Mouse (Mus musculus): Measurements from ENCODE around the gene Pigk. TPM values are rescaled to one million over a fixed set of nuclear protein-coding genes. Genes with fewer than 3 reads are reported as not detected.

Gene Pigk
- polyA plus RNA-seq, 1 experiment from 2014 or later, result 50.8 TPM

DNA sequence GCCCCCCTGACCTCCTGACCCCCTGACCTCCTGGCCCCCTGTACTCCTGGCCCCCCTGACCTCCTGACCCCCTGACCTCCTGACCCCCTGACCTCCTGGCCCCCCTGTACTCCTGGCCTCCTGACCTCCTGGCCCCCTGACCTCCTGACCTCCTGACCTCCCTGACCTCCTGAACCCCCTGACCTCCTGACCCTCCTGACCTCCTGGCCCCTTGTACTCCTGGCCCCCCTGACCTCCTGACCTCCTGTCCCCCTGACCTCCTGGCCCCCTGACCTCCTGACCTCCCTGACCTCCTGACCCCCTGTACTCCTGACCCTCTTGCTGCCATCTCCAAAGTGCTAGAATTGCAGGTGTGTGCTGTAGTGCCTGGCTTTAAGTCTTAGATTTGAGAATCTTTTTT is 19.6 kb downstream of the Pigk start:
- Histone ChIP-seq H3K4me3 (no peak overlapping the region), H3K9me3 (no peaks in the 10 kb centered on the region), H3K27ac (replicated peaks) (no peak overlapping the region), H3K27me3 (no peaks in the 10 kb centered on the region), H3K36me3 (no peaks in the 10 kb centered on the region), H3K4me1 (replicated peaks) (no peaks in the 10 kb centered on the region), H3K4me2 (no peak overlapping the region), H3K9ac (no peak overlapping the region)
- no peak for ATAC-seq (ENCODE audit: low FRiP score, low read depth)

DNA sequence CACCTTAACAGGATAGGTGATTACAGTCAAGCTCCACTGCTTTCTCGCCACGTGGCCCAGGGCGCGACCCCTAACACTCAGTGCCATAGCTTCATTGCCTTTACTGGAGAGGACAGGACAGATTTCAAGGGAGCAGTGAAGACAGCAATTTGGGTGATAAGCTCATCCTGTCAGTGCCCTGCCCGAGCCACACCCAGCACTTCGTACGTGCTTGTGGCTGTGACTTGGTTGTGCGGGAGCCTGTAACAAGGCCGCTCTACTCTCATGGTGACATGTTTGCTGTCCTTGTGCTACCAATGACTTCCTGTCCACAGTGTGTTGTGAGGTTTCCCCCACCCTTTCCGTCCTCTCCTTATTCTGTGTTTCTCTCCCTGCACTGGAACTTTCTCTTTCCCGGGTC is 20.2 kb downstream of the Pigk start:
- WGBS, result 95% methylated on average over 11 of the region's 11 CpGs

DNA sequence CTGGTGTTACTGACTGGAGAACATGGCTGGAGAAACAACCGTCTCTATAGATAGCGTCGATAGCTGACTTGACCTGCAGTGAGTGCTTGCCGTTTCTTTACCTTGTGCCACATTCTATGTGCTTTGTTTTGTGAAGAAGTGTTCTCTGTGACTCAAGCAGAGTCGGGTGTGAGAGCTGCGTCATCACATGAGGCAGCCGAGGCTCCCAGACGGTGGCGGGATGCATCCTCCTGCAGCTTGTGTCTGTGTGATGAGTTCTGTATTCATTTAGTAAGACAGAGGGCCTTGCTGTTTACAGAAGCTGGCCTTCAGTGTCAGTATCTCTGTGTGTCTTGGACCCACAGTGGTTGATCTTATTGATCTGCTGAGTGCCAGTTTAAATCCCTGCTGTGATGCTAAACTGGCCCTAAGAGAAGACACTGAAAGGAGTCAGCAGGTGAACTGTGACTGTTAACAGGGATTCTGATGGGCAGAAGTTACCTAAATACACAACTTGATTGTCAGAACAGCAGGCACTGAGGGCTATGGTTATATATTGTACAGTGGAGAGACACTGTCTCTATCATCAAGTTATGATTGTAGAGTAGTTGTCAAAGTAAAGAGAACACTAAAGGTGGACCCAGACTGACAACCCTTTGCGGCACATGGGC is 21.8 kb downstream of the Pigk start:
- WGBS, result 37% methylated on average over 10 of the region's 10 CpGs
- no peaks in the 10 kb centered on the region for H3K4me1 ChIP-seq (replicated peaks)

More for the DNA sequence above, 20.2 kb downstream of the Pigk start:
- H3K36me3 ChIP-seq, result no peaks in the 10 kb centered on the region
- no peak overlapping the region for H3K27ac ChIP-seq (replicated peaks)
- no peak overlapping the region for H3K9ac ChIP-seq
- peak; percentile 11; the same call in 1 of the 2 replicates for ATAC-seq (ENCODE audit: low FRiP score, low read depth)
- no peaks in the 10 kb centered on the region for H3K9me3 ChIP-seq
- no peaks in the 10 kb centered on the region for H3K27me3 ChIP-seq
- H3K4me2 ChIP-seq, result no peak overlapping the region
- no peaks in the 10 kb centered on the region for H3K4me1 ChIP-seq (replicated peaks)
- no peak overlapping the region for H3K4me3 ChIP-seq

DNA sequence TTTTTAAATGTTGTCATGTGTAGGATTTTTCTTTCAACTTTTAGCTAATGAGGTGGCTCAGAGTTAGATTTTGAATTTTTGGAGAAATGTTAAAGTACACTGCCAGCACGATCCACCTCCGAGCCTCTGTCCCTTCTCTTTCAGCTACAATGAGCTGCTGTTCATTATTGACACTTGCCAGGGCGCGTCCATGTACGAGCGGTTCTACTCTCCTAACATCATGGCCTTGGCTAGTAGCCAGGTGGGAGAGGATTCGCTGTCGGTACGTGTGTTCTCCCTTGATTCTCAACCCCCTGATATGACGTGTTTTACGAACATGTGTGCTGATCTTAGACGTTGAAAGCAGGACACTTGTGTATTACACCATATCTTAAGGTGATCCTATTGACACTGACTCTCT is 30.4 kb downstream of the Pigk start:
- no peak for ATAC-seq (ENCODE audit: low FRiP score, low read depth)

More for the DNA sequence above, 21.8 kb downstream of the Pigk start:
- Histone ChIP-seq H3K27me3 (no peaks in the 10 kb centered on the region), H3K4me2 (no peak overlapping the region), H3K36me3 (no peaks in the 10 kb centered on the region), H3K4me3 (no peak overlapping the region), H3K9me3 (no peaks in the 10 kb centered on the region), H3K9ac (no peak overlapping the region), H3K27ac (replicated peaks) (no peak overlapping the region)
- no peak for ATAC-seq (ENCODE audit: low FRiP score, low read depth)

DNA sequence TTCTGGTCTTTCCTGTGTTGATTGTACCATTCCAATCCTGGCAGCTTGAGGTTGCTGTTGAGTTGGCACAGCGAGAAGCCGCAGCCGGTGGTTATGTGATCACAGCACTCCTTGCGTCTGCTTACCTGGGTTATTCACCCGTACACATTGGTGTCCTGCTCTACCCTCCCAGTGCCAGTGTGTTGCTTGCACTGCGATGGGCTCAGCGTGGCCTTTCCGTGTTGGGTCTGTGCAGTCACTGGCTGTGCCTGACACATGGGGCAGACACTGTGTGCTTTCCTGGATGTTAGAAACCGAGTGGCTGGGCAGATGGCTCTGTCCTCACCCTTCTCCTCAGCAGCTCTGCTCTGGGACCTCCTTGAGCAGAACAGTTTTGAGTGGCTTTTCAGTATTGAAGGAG is 31.7 kb downstream of the Pigk start:
- ATAC-seq (ENCODE audit: low FRiP score, low read depth), result no peak
- no peaks in the 10 kb centered on the region for H3K4me1 ChIP-seq (replicated peaks)
- H3K4me3 ChIP-seq, result no peak overlapping the region
- no peaks in the 10 kb centered on the region for H3K27me3 ChIP-seq
- no peaks in the 10 kb centered on the region for H3K9me3 ChIP-seq
- no peak overlapping the region for H3K27ac ChIP-seq (replicated peaks)
- H3K36me3 ChIP-seq, result no peaks in the 10 kb centered on the region
- H3K9ac ChIP-seq, result no peak overlapping the region
- H3K4me2 ChIP-seq, result no peak overlapping the region
- WGBS, result 93% methylated on average over 9 of the region's 9 CpGs

More for the DNA sequence above, 30.4 kb downstream of the Pigk start:
- H3K27me3 ChIP-seq, result no peaks in the 10 kb centered on the region
- H3K4me2 ChIP-seq, result no peak overlapping the region
- no peaks in the 10 kb centered on the region for H3K36me3 ChIP-seq
- no peaks in the 10 kb centered on the region for H3K4me1 ChIP-seq (replicated peaks)
- H3K27ac ChIP-seq (replicated peaks), result no peak overlapping the region
- H3K9ac ChIP-seq, result no peak overlapping the region
- H3K9me3 ChIP-seq, result no peaks in the 10 kb centered on the region
- 89% methylated on average over 12 of the region's 12 CpGs for WGBS
- H3K4me3 ChIP-seq, result no peak overlapping the region

DNA sequence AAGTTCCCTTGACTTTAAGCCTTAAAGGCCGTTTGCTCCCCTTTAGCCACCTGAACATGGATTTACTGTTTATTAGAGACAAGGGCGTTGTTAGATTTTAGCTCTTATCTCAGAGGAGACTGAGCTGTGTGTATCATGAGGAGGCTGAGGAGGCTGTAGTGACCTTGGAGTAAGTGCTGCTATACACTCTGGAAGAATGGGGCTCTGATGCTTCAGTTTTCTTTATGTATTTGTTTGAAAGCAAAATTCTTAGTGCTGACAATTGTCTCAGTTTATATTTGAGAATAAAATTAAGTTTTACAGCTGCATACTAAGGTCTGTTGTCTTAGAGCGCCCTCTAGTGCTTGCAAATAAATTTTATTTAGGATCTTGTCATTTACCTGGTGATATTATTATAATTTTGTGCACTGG is 35.6 kb downstream of the Pigk start:
- no peaks in the 10 kb centered on the region for H3K27me3 ChIP-seq
- no peak overlapping the region for H3K4me2 ChIP-seq
- no peak overlapping the region for H3K9ac ChIP-seq
- no peak for ATAC-seq (ENCODE audit: low FRiP score, low read depth)
- no peaks in the 10 kb centered on the region for H3K9me3 ChIP-seq
- H3K27ac ChIP-seq (replicated peaks), result no peak overlapping the region
- H3K4me1 ChIP-seq (replicated peaks), result no peaks in the 10 kb centered on the region
- H3K36me3 ChIP-seq, result no peaks in the 10 kb centered on the region
- H3K4me3 ChIP-seq, result no peak overlapping the region
- WGBS, result 40% methylated on average over 3 of the region's 3 CpGs

DNA sequence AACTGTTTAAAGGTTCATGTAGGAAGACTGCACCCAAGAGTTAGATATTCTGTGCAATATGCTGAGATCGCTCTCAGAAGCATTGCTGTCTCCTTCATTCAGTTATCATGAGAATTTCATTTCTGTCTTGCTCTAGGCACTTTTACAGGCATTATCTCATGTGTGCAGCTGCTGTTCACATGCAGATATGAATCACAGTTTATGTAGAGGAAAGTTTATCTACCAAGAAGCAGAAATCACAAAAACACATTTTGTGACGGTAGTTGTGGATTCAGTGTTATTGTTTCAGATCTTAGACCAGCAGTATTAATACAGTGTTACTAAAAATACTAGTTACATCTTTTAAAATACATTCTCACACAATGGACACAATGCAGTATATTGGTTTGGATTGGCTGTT is 36.0 kb downstream of the Pigk start:
- Histone ChIP-seq H3K27me3 (no peaks in the 10 kb centered on the region), H3K27ac (replicated peaks) (no peak overlapping the region), H3K36me3 (no peaks in the 10 kb centered on the region), H3K9ac (no peak overlapping the region), H3K4me3 (no peak overlapping the region), H3K4me1 (replicated peaks) (no peaks in the 10 kb centered on the region), H3K9me3 (no peaks in the 10 kb centered on the region), H3K4me2 (no peak overlapping the region)
- ATAC-seq (ENCODE audit: low FRiP score, low read depth), result no peak
- 77% methylated on average over 2 of the region's 2 CpGs for WGBS

DNA sequence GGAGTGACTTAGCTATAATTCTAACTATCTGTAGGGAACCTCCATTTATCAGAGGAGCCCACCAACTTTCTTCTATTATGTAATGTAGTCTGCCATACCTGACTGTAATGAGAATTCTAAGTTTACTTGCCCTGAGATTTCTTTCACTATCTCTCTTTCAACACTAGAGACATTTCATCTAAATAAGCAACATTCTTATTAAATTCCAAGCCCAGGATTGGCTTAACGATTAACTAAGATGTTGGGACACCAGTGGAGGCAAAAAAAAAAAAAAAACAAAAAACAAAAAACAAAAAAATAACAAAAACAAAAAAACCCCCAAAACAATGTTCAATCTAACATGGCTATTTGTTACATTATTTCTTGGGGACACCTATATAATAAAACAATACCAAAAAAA is 39.0 kb downstream of the Pigk start:
- no peaks in the 10 kb centered on the region for H3K36me3 ChIP-seq
- no peaks in the 10 kb centered on the region for H3K27me3 ChIP-seq
- ATAC-seq (ENCODE audit: low FRiP score, low read depth), result no peak
- no peak overlapping the region for H3K4me3 ChIP-seq
- no peak overlapping the region for H3K9ac ChIP-seq
- no peak overlapping the region for H3K4me2 ChIP-seq
- WGBS, result 92% methylated on average over 1 of the region's 1 CpGs
- H3K9me3 ChIP-seq, result no peaks in the 10 kb centered on the region
- H3K4me1 ChIP-seq (replicated peaks), result peaks cover 15% of the 10 kb centered on the region
- H3K27ac ChIP-seq (replicated peaks), result no peak overlapping the region

DNA sequence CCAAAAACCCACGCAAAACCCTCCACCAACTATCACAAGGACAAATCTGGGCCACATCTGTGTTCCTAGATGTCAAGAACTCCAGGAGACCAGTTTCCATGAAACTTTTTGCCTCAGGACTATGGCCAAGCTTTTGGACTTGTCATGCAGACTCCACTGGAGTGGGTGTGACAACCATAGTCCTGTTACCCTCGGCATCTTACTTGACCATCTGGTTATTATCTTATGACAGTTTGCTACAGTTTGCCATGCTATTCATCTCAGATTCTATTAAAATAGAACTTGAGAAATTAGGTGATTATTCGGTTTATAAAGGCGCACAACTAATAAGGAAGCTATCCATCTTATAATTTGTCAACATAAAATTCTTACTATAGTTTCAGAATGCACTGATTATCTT is 39.4 kb downstream of the Pigk start:
- Histone ChIP-seq H3K4me3 (no peak overlapping the region), H3K9ac (no peak overlapping the region), H3K9me3 (no peaks in the 10 kb centered on the region), H3K27me3 (no peaks in the 10 kb centered on the region), H3K36me3 (no peaks in the 10 kb centered on the region), H3K4me2 (no peak overlapping the region), H3K4me1 (replicated peaks) (peaks cover 15% of the 10 kb centered on the region), H3K27ac (replicated peaks) (no peak overlapping the region)
- 85% methylated on average over 4 of the region's 4 CpGs for WGBS
- no peak for ATAC-seq (ENCODE audit: low FRiP score, low read depth)

DNA sequence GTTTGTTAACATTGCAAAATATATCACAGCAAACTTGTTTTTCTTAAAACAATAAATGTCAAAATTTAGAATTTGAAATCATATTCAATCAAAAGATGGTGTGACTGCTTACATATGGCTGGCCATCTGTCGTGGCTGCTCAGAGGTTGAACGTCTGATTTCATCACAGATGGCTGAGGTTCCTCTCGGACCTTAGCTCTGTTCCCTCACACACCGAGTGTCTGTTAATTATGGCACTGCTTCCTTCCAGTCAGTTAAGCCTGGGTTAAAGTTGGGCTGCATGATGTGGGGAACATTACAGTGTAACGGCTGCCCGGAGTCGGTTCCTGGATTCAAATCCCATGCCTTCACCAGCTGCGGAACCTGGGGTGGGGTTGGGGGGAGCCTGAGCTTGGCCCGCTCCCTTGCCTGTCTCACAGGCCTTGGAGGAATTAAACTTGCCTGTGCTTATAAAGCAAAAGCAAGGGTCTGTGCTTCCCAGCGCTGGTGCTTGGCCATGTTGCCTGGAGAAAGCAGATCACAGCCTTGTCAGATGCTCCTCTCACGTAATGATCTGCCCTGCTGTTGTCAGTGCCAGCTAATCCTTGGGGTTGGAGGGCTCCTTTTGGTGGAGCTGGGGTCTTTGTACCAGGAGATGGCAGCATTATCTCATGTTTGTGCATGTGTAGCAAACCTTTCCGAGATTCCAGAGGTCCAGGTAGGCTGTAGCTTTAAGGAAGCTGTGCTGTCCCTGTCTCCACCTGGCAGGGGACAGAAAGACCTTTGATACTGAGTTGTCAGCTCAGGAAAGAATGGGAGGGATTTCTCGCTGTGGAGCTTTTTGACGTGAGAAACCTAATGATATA is 40.2 kb downstream of the Pigk start:
- ATAC-seq (ENCODE audit: low FRiP score, low read depth), result peak; percentile 65
- no peaks in the 10 kb centered on the region for H3K27me3 ChIP-seq
- no peak overlapping the region for H3K4me3 ChIP-seq
- no peak overlapping the region for H3K4me2 ChIP-seq
- H3K4me1 ChIP-seq (replicated peaks), result peaks cover 23% of the 10 kb centered on the region
- H3K27ac ChIP-seq (replicated peaks), result peak overlapping the region; percentile 47; the same call in 1 of the 2 replicates
- H3K9me3 ChIP-seq, result no peaks in the 10 kb centered on the region
- H3K9ac ChIP-seq, result no peak overlapping the region
- 61% methylated on average over 14 of the region's 14 CpGs for WGBS
- H3K36me3 ChIP-seq, result no peaks in the 10 kb centered on the region

DNA sequence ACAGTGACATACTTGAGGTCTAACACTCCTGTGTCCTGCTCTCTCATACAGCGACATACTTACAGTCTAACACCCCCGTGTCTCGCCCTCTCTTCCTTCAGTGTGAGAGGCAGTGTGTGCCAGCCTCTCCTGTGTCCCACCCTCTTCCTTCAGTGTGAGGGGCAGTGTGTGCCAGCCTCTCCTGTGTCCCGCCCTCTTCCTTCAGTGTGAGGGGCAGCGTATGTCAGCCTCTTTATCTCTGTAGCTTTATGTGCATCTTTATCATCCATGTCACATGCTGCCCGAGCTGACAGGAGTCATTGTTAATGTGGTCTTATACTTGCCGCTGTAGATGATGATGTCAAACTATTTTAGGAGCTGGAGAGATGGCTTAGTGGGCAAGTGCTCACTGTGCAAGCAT is 41.6 kb downstream of the Pigk start:
- Histone ChIP-seq H3K4me3 (no peak overlapping the region), H3K36me3 (no peaks in the 10 kb centered on the region), H3K27ac (replicated peaks) (no peak overlapping the region), H3K9me3 (no peaks in the 10 kb centered on the region), H3K4me1 (replicated peaks) (peaks cover 23% of the 10 kb centered on the region), H3K27me3 (no peaks in the 10 kb centered on the region), H3K9ac (no peak overlapping the region), H3K4me2 (no peak overlapping the region)
- ATAC-seq (ENCODE audit: low FRiP score, low read depth), result no peak
- WGBS, result 80% methylated on average over 7 of the region's 7 CpGs

DNA sequence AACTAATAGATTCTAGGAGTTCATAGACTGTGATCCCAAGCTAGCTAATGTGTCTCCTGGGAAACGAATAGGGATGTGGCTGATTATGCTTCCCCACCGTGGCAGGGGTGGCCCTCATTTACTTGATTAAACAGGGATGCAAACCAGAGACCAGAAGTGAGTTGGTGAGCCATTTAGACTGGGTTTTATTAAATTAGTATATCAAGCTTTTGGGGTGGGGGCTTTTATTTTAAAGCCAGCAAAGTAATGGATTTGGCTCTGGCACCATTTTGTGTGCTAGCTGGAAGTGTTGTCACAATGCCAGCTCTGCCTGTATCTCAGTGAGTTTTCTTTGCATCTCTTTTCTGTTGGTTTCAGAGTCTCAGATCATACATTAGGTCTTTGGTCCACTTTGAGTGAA is 43.0 kb downstream of the Pigk start:
- Histone ChIP-seq H3K9me3 (no peaks in the 10 kb centered on the region), H3K9ac (no peak overlapping the region), H3K4me3 (no peak overlapping the region), H3K4me2 (no peak overlapping the region), H3K36me3 (no peaks in the 10 kb centered on the region), H3K4me1 (replicated peaks) (peaks cover 25% of the 10 kb centered on the region), H3K27me3 (no peaks in the 10 kb centered on the region), H3K27ac (replicated peaks) (0 out of 2 replicates have a peak overlapping the region, but pooled peaks have one; percentile 13)
- WGBS, result 21% methylated on average over 2 of the region's 2 CpGs
- no peak for ATAC-seq (ENCODE audit: low FRiP score, low read depth)
